Mouse (Mus musculus) megakaryocyte-erythroid progenitor cell, adult 5-6 weeks (primary cell): ENCODE measurements at regions not wholly inside any gene's neighbourhood (a gene's known extent, or its start where the extent isn't known, plus 50 kb on each side); places are given as distances from the start of the nearest gene placed in this dataset.
"Not testable (repeated sequence)": the region's sequence is repeated elsewhere in the genome, so short reads cannot be mapped to it uniquely, and the experiment has no call there.

Experiments
- ATAC-seq: replicated peaks from 2 replicates; pipeline ENCODE4 v1.8.0; 2016; ENCODE audit warnings: mild to moderate bottlenecking, inconsistent platforms; ENCODE audit not compliant: severe bottlenecking, poor library complexity, low FRiP score, low TSS enrichment

GRCm38 (mm10) chr10:120284785-120285184 lies 57.9 kb downstream of the Llph start:
- no peak for ATAC-seq

- no peak for ATAC-seq
Observed at GRCm38 (mm10) chr10:120291912-120292311, 65.0 kb downstream of the Llph start.

GRCm38 (mm10) chr10:120293381-120293780 lies 66.5 kb downstream of the Llph start:
- not testable (repeated sequence) for ATAC-seq

GRCm38 (mm10) chr10:120294487-120294886 lies 67.6 kb downstream of the Llph start:
- no peak for ATAC-seq

GRCm38 (mm10) chr10:120297311-120297710 lies 70.4 kb downstream of the Llph start:
- ATAC-seq: no peak

GRCm38 (mm10) chr10:120298293-120298927 lies 71.5 kb downstream of the Llph start:
- no peak for ATAC-seq

GRCm38 (mm10) chr10:120306010-120306409 lies 79.1 kb downstream of the Llph start:
- peak; percentile 68; the same call in 1 of the 2 replicates for ATAC-seq

GRCm38 (mm10) chr10:120308681-120309080 lies 81.8 kb downstream of the Llph start:
- no peak for ATAC-seq
